16 mouse cellular contexts compared by ENCODE assay signal in the genomic region with DNA sequence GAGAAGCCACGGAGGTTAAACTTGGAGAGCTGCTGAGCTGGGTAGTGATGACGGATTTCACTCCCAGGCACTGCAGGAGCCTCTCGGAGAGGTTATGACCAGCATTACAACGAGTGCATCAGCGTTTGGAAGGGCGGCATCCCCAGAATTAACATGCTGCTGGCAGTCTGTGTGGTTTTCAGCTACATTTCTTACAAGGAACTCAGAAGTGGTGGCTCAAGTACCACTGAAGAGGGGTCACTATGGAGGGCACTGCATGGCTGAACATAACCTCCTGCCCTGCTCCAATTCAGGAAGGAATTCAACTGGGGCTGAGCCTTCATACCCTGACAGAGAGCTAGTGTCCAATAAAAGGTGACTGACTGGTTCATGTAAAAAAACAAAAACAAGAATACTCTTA.
"Had no signal": no experiment of that assay in that cellular context is flagged by ENCODE, and none has a peak within 500 bp of the region (broad histone marks: within the 10 kb centered on the region; RNA-seq: fewer than 3 reads in every experiment).

No protein-coding gene starts in this region.

- H3K9me3 ChIP-seq: liver, embryonic 12.5 days; megakaryocyte, embryonic 14.5 days; midbrain, embryonic 10.5 days; midbrain, embryonic 12.5 days; neural tube, embryonic 12.5 days had no signal

- H3K4me3 ChIP-seq: liver, embryonic 12.5 days; megakaryocyte, embryonic 14.5 days; midbrain, embryonic 10.5 days; midbrain, embryonic 12.5 days; neural tube, embryonic 12.5 days had no signal

- ATAC-seq: liver, embryonic 12.5 days; midbrain, embryonic 16.5 days had no signal

- H3K9ac ChIP-seq: liver, embryonic 12.5 days; liver, embryonic 14.5 days; lung, embryonic 14.5 days; midbrain, embryonic 12.5 days; neural tube, embryonic 12.5 days had no signal

- H3K4me2 ChIP-seq: liver, embryonic 12.5 days; lung, embryonic 14.5 days; midbrain, embryonic 12.5 days; neural tube, embryonic 12.5 days had no signal

- DNase-seq: lung, embryonic 14.5 days; midbrain, embryonic 14.5 days; right cerebral cortex, postnatal 25 days; right cerebral cortex, postnatal 4 days; spleen, adult 18-20 months; thymus, adult 18-20 months; thymus, postnatal 14 days; thymus, postnatal 36 days had no signal

- H3K27me3 ChIP-seq: liver, embryonic 12.5 days; megakaryocyte, embryonic 14.5 days; midbrain, embryonic 12.5 days; neural tube, embryonic 12.5 days had no signal

- H3K4me1 ChIP-seq: liver, embryonic 12.5 days; megakaryocyte, embryonic 14.5 days; midbrain, embryonic 10.5 days; midbrain, embryonic 12.5 days; neural tube, embryonic 12.5 days had no signal

- H3K27ac ChIP-seq: liver, embryonic 12.5 days; liver, embryonic 14.5 days; macrophage; midbrain, embryonic 10.5 days; midbrain, embryonic 12.5 days; neural tube, embryonic 12.5 days had no signal
